Mouse (Mus musculus) heart, embryonic 16.5 days (tissue): ENCODE results near the gene Olfr95. TPM values are rescaled to one million over a fixed set of nuclear protein-coding genes. Genes with fewer than 3 reads are reported as not detected.

Experiments
- ATAC-seq: fragments of 200-750 bp; cut with Nextera tagmentation; replicated peaks from 2 replicates; pipeline ENCODE4 v1.8.0; 2017; ENCODE audit warnings: moderate number of reproducible peaks; ENCODE audit not compliant: insufficient read depth, low FRiP score; ENCODE audit errors: extremely low read depth
- H3K27ac ChIP-seq: fragments of 300-500 bp; sonication (generic); 2 replicates; pipeline ENCODE4 v1.5.1; 2014; ENCODE audit warnings: mild to moderate bottlenecking, low read length, control low read depth, moderate library complexity
- H3K27me3 ChIP-seq: fragments of 300-500 bp; sonication (generic); 2 replicates; pipeline ENCODE4 v1.6.1; 2014; ENCODE audit warnings: low read length, mixed read lengths; ENCODE audit not compliant: control insufficient read depth, insufficient read depth
- H3K36me3 ChIP-seq: fragments of 300-500 bp; sonication (generic); 2 replicates; pipeline ENCODE4 v1.6.1; 2014; ENCODE audit not compliant: control insufficient read depth, insufficient read depth
- H3K4me1 ChIP-seq: fragments of 300-500 bp; sonication (generic); 2 replicates; pipeline ENCODE4 v1.6.1; 2014; ENCODE audit warnings: low read length, mixed read lengths; ENCODE audit not compliant: control insufficient read depth, insufficient read depth
- H3K4me2 ChIP-seq: fragments of 300-500 bp; sonication (generic); 2 replicates; pipeline ENCODE4 v1.6.1; 2014; ENCODE audit warnings: low read depth, mild to moderate bottlenecking, control low read depth, low read length
- H3K4me3 ChIP-seq: fragments of 300-500 bp; sonication (generic); 2 replicates; pipeline ENCODE4 v1.5.1; 2014; ENCODE audit warnings: mild to moderate bottlenecking, control low read depth, low read length
- H3K9ac ChIP-seq: fragments of 300-500 bp; sonication (generic); 2 replicates; pipeline ENCODE4 v1.6.1; 2014; ENCODE audit warnings: low read length, control low read depth
- H3K9me3 ChIP-seq: fragments of 300-500 bp; sonication (generic); replicated peaks from 2 replicates; pipeline ENCODE4 v1.6.1; 2016; ENCODE audit warnings: low read length; ENCODE audit not compliant: control insufficient read depth
- WGBS: fragments of 180-500 bp; shearing (Covaris S2); extraction: QIAGEN DNeasy Blood & Tissue Kit; methylation state at CpG from one replicate; pipeline ENCODE4 v1.1.7; 2014; 5-methylcytosine and 5-hydroxymethylcytosine counted together
- polyA plus RNA-seq: library from polyadenylated mRNA; unstranded; fragments of >200 nt; fragmentation: Nextera tagmentation; extraction: Ambion mirVana; gene quantifications from 2 replicates; pipeline ENCODE4 v1.2.1, GENCODE M21; 2015

Olfr95 gene
- polyA plus RNA-seq, 1 experiment from 2014 or later, result not detected

GRCm38 (mm10) chr17:37210884-37211768, 1.8 kb downstream of the Olfr95 start:
- Histone ChIP-seq H3K36me3 (no peaks in the 10 kb centered on the region), H3K9ac (no peak overlapping the region), H3K27me3 (peaks cover 16% of the 10 kb centered on the region), H3K4me2 (peak overlapping the region; percentile 3; the same call in 1 of the 2 replicates), H3K4me3 (peak overlapping the region; percentile 11; the same call in 1 of the 2 replicates), H3K4me1 (no peaks in the 10 kb centered on the region), H3K9me3 (no peaks in the 10 kb centered on the region), H3K27ac (no peak overlapping the region)
- 9% methylated on average over 40 of the region's 40 CpGs for WGBS
- ATAC-seq, result no peak

DNA sequence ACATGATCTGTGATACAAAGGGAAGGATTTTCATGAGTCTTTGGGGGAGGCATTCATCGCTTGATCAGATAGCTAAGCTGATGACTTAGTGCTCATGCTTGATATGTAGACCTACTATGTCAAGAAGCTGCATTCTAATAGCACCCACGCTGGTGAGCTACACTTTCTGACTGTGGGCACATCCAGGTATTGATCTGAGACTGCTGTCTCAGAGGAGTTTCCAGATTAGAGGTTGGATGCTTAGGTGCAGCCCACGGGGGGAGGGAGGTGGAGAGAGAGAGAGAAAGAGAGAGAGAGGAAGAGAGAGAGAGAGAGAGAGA, 9.0 kb downstream of the Olfr95 start:
- Histone ChIP-seq H3K9ac (no peak overlapping the region), H3K4me1 (no peaks in the 10 kb centered on the region), H3K36me3 (no peaks in the 10 kb centered on the region), H3K27ac (no peak overlapping the region), H3K4me2 (no peak overlapping the region), H3K4me3 (no peak overlapping the region), H3K27me3 (peaks cover 10% of the 10 kb centered on the region), H3K9me3 (no peaks in the 10 kb centered on the region)
- WGBS, result 26% methylated on average over 3 of the region's 3 CpGs
- no peak for ATAC-seq

DNA sequence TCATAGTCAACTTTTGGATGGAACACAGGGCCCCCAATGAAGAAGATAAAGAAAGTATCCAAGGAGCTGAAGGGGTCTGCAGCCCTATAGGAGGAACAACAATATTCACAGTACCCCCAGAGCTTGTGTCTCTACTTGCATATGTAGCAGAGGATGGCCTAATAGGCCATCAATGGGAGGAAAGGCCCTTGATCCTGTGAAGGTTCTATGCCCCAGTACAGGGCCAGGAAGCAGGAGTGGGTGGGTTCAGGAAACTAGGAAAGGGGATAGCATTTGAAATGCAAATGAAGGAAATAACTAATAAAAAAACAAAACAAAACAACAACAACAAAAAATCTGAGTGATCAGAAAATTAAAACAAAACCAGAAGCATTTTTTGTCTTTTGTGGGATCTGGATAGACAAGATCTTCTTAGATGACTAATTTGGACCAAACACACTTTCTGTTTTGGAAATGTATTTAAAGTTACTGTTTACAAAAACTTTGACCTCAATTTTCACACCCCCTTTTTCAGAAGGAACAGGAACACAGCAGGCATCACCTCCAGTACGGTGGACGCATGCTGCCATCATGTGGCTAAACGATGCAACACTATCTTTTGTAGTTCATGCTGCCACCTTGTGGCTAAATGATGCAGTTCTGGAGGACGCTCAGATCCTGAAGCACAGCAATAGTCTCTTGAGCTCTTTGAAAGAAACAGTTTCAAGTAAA, 9.6 kb downstream of the Olfr95 start:
- H3K27ac ChIP-seq, result no peak overlapping the region
- peaks cover 10% of the 10 kb centered on the region for H3K27me3 ChIP-seq
- no peak for ATAC-seq
- no peak overlapping the region for H3K9ac ChIP-seq
- no peak overlapping the region for H3K4me2 ChIP-seq
- no peaks in the 10 kb centered on the region for H3K9me3 ChIP-seq
- H3K4me1 ChIP-seq, result no peaks in the 10 kb centered on the region
- H3K4me3 ChIP-seq, result no peak overlapping the region
- 1% methylated on average over 4 of the region's 4 CpGs for WGBS
- no peaks in the 10 kb centered on the region for H3K36me3 ChIP-seq

- no peak for ATAC-seq
- no peak within 1 kb of the TSS for H3K27ac ChIP-seq
- no peak within 1 kb of the TSS for H3K9ac ChIP-seq
- 68% methylated on average over 2 of the region's 2 CpGs for WGBS
- H3K36me3 ChIP-seq, result no peaks in the 10 kb centered on the region
- peaks cover 31% of the 10 kb centered on the region for H3K27me3 ChIP-seq
- H3K4me2 ChIP-seq, result no peak within 1 kb of the TSS
- H3K4me1 ChIP-seq, result peaks cover 4% of the 10 kb centered on the region; the same call in 1 of the 2 replicates
- H3K9me3 ChIP-seq, result no peaks in the 10 kb centered on the region
- no peak within 1 kb of the TSS for H3K4me3 ChIP-seq
Observed at GRCm38 (mm10) chr17:37200894-37201293, 12.0 kb downstream of the Olfr95 start, which contains the start of gene Olfr94. Gene Olfr94 (minus strand): TSS chr17:37200994.

DNA sequence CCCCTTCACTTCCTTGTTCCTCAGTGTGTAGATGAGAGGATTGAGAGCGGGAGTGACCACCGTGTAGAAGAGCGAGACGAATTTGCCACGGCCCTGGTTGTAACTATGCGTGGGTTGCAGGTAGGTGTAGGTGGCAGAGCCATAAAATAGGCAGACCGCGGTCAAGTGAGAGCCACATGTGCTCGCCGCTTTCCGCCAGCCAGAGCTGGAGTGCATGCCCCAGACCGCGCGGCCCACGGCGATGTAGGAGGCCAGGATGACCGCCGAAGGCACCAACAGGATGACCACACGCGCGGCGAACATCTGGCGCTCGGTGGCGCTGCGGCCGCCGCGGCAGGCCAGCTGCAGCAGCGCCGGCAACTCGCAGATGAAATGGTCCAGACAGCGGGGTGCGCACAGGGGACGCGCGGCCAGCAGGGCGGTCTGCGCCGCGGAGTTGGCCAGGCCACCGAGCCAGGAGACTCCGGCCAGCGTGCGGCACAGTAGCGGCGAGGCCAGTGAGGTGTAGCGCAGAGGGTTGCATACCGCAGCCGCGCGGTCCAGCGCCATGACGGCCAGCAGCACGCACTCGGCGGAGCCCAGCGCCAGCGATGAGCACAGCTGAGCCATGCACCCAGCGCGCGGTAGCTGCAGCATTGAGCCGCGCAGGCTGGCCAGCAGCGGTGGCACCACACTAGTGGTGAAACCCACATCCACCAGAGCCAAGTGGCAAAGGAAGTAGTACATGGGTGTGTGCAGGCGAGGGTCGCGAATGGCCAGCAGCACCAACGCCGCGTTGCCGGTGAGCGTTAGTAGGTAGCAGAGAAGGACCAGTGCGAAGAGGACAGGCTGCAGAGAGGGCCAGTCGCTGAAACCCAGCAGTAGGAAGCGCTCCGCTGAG, 15.8 kb downstream of the Olfr95 start:
- H3K27me3 ChIP-seq, result peaks cover 42% of the 10 kb centered on the region
- no peaks in the 10 kb centered on the region for H3K36me3 ChIP-seq
- WGBS, result 1% methylated on average over 74 of the region's 77 CpGs
- ATAC-seq, result peak; percentile 49; the same call in 1 of the 2 replicates
- peak overlapping the region; percentile 49 for H3K4me3 ChIP-seq
- no peak overlapping the region for H3K27ac ChIP-seq
- peak overlapping the region; percentile 73 for H3K4me2 ChIP-seq
- peaks cover 4% of the 10 kb centered on the region; the same call in 1 of the 2 replicates for H3K4me1 ChIP-seq
- no peak overlapping the region for H3K9ac ChIP-seq
- H3K9me3 ChIP-seq, result no peaks in the 10 kb centered on the region

DNA sequence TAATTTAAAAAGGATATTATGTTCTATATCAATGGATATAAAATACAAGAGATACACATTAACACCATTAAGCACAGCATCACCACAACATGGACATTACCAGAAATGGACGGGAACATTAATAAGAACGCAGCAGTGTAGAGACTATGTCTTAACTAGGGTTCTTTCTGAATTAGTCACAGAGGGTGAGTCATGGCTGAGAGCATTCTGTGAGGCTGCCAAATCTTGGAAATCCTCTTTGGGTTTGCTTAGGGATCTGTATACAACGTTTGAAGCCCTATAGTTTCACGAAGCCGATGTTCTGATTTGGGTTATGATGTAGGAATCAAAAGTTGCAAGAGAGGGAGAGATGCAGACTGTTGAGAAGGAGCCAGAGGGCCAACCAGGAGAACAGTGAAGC, 18.1 kb downstream of the Olfr95 start:
- Histone ChIP-seq H3K27ac (no peak overlapping the region), H3K27me3 (peaks cover 42% of the 10 kb centered on the region), H3K9me3 (no peaks in the 10 kb centered on the region), H3K4me2 (no peak overlapping the region), H3K36me3 (no peaks in the 10 kb centered on the region), H3K4me1 (peaks cover 4% of the 10 kb centered on the region; the same call in 1 of the 2 replicates), H3K4me3 (no peak overlapping the region), H3K9ac (no peak overlapping the region)
- WGBS, result 75% methylated on average over 5 of the region's 5 CpGs
- no peak for ATAC-seq

GRCm38 (mm10) chr17:37193656-37194055, 19.3 kb downstream of the Olfr95 start, which contains the start of gene Ubd:
Gene Ubd (plus strand): TSS chr17:37193892.
- WGBS, result 63% methylated on average over 2 of the region's 2 CpGs

DNA sequence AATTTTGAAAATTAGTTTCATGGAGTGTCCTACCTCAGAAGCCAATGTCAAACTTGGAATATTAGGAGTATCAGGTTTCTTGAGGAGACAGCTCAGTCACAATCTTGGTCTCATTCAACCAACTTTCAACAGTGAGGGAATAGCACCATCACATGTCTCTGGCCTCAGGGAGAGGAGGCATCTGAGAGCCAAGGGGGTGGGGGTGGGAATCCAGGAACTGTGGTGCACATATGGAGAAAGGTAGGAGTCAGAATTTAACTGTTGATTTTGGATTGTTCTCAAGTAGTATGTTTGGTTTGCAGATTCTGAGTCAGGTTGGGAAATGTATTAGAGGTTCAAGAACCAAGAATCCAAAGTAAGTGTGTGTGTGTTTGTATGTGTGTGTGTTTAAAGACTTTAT, 19.9 kb downstream of the Olfr95 start:
- Histone ChIP-seq H3K27me3 (peaks cover 33% of the 10 kb centered on the region), H3K9me3 (no peaks in the 10 kb centered on the region), H3K36me3 (no peaks in the 10 kb centered on the region), H3K4me3 (no peak overlapping the region), H3K9ac (no peak overlapping the region), H3K4me2 (no peak overlapping the region), H3K27ac (no peak overlapping the region), H3K4me1 (peaks cover 4% of the 10 kb centered on the region; the same call in 1 of the 2 replicates)
- no peak for ATAC-seq

More at GRCm38 (mm10) chr17:37193656-37194055, 19.3 kb downstream of the Olfr95 start, which contains the start of gene Ubd:
- Histone ChIP-seq H3K9me3 (no peaks in the 10 kb centered on the region), H3K27me3 (peaks cover 35% of the 10 kb centered on the region), H3K4me3 (no peak within 1 kb of the TSS), H3K27ac (no peak within 1 kb of the TSS), H3K4me2 (no peak within 1 kb of the TSS), H3K36me3 (no peaks in the 10 kb centered on the region), H3K4me1 (peaks cover 4% of the 10 kb centered on the region; the same call in 1 of the 2 replicates), H3K9ac (no peak within 1 kb of the TSS)
- ATAC-seq, result no peak
